Mouse (Mus musculus): ENCODE data around the gene Hp.

Gene Hp

DNA sequence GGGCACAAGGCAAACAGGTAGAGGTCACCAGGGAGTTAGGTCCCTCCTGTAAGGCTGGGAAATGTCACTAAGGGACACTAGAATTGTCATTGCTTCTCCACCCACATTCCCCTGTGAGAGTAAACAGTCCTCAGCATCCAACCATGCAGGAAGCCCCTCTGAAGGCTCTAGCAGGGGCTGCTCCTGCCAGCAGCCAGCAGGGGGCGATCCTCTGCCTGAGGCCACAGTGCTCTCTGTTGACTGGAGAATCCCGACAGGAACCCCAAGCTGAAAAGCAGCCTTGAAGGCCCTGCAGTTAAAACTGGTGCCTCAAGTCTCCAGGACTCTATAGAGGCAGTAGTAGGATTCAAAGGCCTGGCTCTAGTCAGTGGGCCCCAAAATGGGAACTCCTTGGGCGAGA, 27.3 kb downstream of the Hp start:
- DNase-seq: no peak

DNA sequence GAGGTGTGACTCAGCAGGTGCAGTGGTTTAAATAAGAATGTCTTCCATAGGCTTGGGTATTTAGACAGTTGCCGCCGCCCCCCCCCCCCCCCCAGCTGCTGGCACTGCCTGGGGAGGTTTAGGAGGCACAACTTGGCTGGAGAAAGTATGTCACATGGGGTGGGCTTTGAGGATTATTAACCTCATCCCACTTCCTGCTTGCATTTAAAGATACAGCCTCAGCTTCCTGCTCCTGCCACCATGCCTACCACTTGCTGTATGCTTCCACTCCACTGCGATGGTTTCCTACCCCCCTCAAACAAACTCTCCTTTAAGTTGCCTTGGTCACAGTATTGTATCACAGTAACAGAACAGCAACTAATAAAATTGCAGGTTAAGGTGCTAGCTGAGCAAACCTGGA, 34.9 kb downstream of the Hp start:
- DNase-seq: no peak

DNA sequence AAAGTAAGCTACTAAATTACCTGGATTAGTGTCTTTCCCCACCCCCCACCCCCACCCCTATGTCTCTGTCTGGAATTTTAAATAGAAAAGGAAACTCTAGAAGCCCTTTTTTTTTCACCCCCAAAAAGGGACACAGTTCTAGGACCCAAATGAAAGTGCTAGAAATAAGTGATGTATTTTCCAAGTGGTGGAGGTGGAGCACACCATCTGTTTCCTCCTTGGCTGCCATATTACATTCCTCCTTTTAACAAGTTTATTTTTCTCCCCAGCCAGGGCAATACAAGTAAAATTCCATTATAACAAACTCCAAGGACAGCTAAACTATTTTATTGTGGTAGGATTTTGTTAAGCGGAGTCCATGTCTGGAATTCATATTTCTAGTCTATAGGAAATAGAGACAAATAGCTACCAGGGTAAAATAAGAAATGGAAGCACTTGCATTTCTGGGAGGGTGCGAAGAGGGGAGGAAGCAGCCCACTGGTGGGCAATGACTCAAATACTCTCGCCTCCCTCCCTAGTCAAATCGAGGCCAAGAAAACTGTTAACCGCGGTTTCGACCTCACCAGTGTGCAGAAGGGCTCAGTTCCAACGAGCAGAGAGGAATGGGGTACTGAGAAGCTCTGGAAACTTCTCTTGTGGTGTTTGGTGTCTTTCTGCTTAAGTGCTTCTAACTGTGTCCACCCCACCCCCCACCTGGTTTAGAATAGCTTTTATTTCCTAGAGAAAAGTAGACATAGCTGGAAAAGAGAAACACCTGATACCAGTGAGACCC, 36.0 kb downstream of the Hp start:
- DNase-seq: no peak

DNA sequence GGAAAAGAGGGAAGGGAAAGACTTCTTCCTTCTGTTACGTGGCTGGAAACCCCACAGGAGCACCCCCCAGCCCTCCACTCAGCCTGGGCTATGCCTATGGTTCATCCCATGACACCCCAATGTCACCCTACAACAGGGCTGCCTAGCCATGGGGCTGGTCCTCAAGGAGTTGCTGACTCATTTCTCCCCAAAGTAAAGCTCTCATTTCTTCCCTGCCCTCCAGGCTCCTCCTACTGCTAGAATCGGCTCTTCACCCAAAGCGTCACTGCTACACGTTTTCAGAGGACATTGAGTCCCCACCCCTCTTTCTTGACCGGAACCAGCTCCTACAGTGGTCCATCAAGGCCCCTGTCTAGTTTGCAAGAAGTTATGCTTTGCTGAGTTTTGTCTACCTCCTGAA, 36.8 kb downstream of the Hp start:
- DNase-seq: no peak

DNA sequence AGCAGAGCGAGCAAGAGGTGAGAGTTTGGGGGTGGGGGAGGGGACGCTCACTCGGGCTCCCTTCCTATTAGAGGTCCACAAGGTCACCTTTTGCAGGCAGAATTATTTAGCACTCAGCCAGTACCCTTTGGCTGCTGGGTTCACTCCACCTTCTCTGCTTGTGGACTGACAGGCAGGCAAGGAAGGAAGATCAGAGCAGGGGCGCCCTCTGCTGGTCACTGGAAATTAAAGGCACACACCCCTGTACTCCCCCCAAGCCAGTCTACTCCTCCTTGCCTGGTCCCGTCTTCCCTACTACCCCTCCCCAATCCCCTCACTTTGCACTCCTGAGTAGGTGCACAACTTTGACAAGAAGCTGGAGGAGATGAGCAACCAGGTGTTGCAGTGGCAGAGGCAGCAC, 42.3 kb downstream of the Hp start:
- peak; percentile 65 for DNase-seq

DNA sequence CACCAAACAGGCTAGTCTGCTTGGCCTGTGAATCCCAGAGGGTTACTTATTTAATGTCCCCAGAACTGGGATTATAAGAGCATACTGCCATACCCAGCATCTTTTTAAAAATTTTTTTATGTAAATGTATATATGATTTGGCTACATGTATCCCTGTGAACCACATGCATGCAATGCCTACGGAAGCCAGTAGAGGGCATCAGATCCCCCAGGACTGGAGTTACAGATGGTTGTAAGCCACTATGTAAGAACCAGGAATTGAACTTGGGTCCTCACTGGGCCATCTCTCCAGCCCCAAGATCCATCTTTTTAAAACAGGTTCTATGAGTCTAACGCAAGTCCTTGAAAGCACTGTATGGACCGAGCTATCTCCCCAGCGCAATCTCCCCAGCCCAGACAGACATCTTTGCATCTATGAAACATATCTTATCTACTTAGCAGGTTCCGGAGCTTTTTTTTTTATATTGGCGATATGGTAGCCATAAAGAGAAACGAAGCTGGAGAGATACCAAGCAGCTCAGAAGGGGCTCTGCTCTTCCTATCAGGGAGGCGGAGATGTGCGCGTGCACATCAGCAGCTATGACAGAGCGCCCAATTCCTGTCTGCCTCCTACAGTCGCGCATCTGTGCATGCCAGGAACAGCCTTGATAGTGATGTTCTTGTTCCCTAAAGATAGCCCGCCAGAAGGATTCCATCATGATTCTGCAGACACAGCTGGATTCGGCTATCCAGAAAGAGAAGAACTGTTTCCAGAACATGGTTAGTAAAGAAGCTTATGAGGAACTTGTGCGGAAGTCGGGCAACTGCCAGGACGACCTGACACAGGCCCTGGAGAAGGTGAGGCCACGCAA, 43.6 kb downstream of the Hp start:
- no peak for DNase-seq

All from layer of hippocampus, adult 9-11 months (tissue).